Mouse (Mus musculus) thymus, adult 2 months (tissue): ENCODE results near the gene Meis3. TPM values are rescaled to one million over a fixed set of nuclear protein-coding genes. Genes with fewer than 3 reads are reported as not detected.

Source experiments
- DNase-seq: peaks from one replicate; pipeline ENCODE4 v3.0.0; 2021
- H3K27ac ChIP-seq: fragments of 200-500 bp; 2 replicates; pipeline ENCODE4 v1.5.1; 2012; ENCODE audit warnings: low read length, control low read depth; ENCODE audit not compliant: control insufficient read depth, insufficient read depth
- H3K27me3 ChIP-seq: fragments of 200-500 bp; 2 replicates; pipeline ENCODE4 v1.6.1; 2012; ENCODE audit warnings: mild to moderate bottlenecking, low read length, moderate library complexity, mixed read lengths; ENCODE audit not compliant: control insufficient read depth, insufficient read depth
- H3K36me3 ChIP-seq: fragments of 200-500 bp; 2 replicates; pipeline ENCODE4 v1.6.1; 2012; ENCODE audit warnings: mild to moderate bottlenecking, low read length, moderate library complexity; ENCODE audit not compliant: control insufficient read depth, insufficient read depth
- H3K4me1 ChIP-seq: fragments of 200-500 bp; replicated peaks from 2 replicates; pipeline ENCODE4 v1.6.1; 2012; ENCODE audit warnings: low read length; ENCODE audit not compliant: control insufficient read depth, insufficient read depth
- H3K4me3 ChIP-seq: fragments of 200-500 bp; 2 replicates; pipeline ENCODE4 v1.5.1; 2012; ENCODE audit warnings: mild to moderate bottlenecking, low read length, control low read depth, moderate library complexity; ENCODE audit not compliant: control insufficient read depth, insufficient read depth
- CTCF ChIP-seq: fragments of 200-500 bp; IDR thresholded peaks from 2 replicates; pipeline ENCODE4 v1.5.1; 2012; ENCODE audit warnings: mild to moderate bottlenecking, control low read depth, low read length, moderate library complexity, borderline replicate concordance; ENCODE audit not compliant: control insufficient read depth, poor library complexity, insufficient read depth; ENCODE audit errors: extremely low read depth
- POLR2A ChIP-seq: fragments of 200-500 bp; IDR thresholded peaks from 2 replicates; pipeline ENCODE4 v1.6.1; 2012; ENCODE audit warnings: mild to moderate bottlenecking, low read length, control low read depth, moderate library complexity; ENCODE audit not compliant: control insufficient read depth, poor library complexity, insufficient read depth; ENCODE audit errors: extremely low read depth
- WGBS: fragments of 180-500 bp; shearing (Covaris S2); methylation state at CpG from one replicate; pipeline ENCODE4 v1.1.7; 2018; 5-methylcytosine and 5-hydroxymethylcytosine counted together
- polyA plus RNA-seq: library from polyadenylated mRNA; depleted of rRNA; stranded (reverse); fragments of >200 nt; gene quantifications from 2 replicates; pipeline ENCODE4 v1.2.3, GENCODE M21; 2012

The Meis3 gene
- polyA plus RNA-seq, 1 experiment = 65.2 TPM

GRCm38 (mm10) chr7:16130956-16131634, 43.8 kb upstream of the Meis3 start:
- H3K4me3 ChIP-seq = no peak overlapping the region
- TF ChIP-seq POLR2A (no peak), CTCF (no peak)
- 49% methylated on average over 13 of the region's 13 CpGs for WGBS
- H3K27ac ChIP-seq = no peak overlapping the region
- DNase-seq = no peak
- no peaks in the 10 kb centered on the region; the same call in 1 of the 2 replicates for H3K27me3 ChIP-seq
- H3K36me3 ChIP-seq = no peaks in the 10 kb centered on the region
- no peaks in the 10 kb centered on the region for H3K4me1 ChIP-seq

GRCm38 (mm10) chr7:16132161-16132581, 42.7 kb upstream of the Meis3 start:
- DNase-seq = no peak
- WGBS = 3% methylated on average over 7 of the region's 7 CpGs
- Histone ChIP-seq H3K36me3 (no peaks in the 10 kb centered on the region), H3K4me1 (no peaks in the 10 kb centered on the region), H3K27ac (no peak overlapping the region), H3K4me3 (no peak overlapping the region), H3K27me3 (no peaks in the 10 kb centered on the region; the same call in 1 of the 2 replicates)
- TF ChIP-seq POLR2A (no peak), CTCF (no peak)

- Histone ChIP-seq H3K27me3 (no peaks in the 10 kb centered on the region; the same call in 1 of the 2 replicates), H3K36me3 (no peaks in the 10 kb centered on the region), H3K27ac (no peak overlapping the region), H3K4me3 (no peak overlapping the region), H3K4me1 (no peaks in the 10 kb centered on the region)
- TF ChIP-seq POLR2A (no peak), CTCF (no peak)
- no peak for DNase-seq
- 66% methylated on average over 3 of the region's 3 CpGs for WGBS
Observed at GRCm38 (mm10) chr7:16132926-16133325, 42.0 kb upstream of the Meis3 start.

DNA sequence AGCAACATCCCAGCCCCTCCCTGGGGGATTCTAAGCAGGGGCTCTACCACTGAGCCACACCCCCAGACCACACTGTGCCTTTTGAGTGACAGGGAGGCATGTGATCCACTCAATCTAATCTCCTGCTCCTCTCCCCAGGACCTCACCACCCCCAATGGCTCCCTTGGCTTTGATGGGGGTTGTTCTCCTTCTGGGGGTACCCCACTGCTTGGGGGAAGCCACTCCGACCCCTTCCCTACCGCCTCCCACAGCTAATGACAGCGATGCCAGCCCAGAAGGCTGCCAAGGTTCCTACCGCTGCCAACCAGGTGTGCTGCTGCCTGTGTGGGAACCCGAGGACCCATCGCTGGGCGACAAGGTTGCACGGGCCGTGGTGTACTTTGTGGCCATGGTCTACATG, 41.2 kb upstream of the Meis3 start:
- TF ChIP-seq POLR2A = no peak
- TF ChIP-seq CTCF = no peak
- Histone ChIP-seq H3K4me1 (no peaks in the 10 kb centered on the region), H3K27me3 (no peaks in the 10 kb centered on the region; the same call in 1 of the 2 replicates), H3K27ac (no peak overlapping the region), H3K4me3 (no peak overlapping the region), H3K36me3 (no peaks in the 10 kb centered on the region)
- no peak for DNase-seq
- 93% methylated on average over 9 of the region's 9 CpGs for whole genome bisulfite sequencing

DNA sequence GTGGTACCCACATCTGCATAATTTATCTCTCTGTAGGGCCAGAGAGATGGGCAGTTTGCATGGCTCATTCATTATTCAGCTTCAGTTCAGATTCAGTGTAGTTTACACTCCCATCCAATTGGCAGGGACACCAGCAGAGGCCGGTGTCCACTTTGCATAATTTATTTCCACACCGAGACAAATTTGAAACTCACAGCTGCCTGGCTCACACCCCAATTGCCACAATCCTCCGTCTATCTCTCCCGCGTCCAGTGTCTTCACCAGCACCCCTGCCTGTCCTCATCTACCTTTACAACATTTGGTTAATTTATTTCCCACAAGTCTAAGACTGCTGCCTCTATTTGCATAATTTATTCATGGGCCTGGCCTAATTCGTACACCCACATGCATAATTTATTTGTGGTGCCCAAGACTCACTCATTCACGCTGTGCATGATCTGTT, 39.9 kb upstream of the Meis3 start:
- TF ChIP-seq POLR2A (no peak), CTCF (no peak)
- 64% methylated on average over 7 of the region's 7 CpGs for WGBS
- Histone ChIP-seq H3K27me3 (no peaks in the 10 kb centered on the region; the same call in 1 of the 2 replicates), H3K4me1 (no peaks in the 10 kb centered on the region), H3K36me3 (no peaks in the 10 kb centered on the region), H3K27ac (no peak overlapping the region), H3K4me3 (no peak overlapping the region)
- no peak for DNase-seq

GRCm38 (mm10) chr7:16146489-16147410, 28.1 kb upstream of the Meis3 start:
- H3K36me3 ChIP-seq = no peaks in the 10 kb centered on the region
- no peak for DNase-seq
- no peaks in the 10 kb centered on the region for H3K4me1 ChIP-seq
- no peaks in the 10 kb centered on the region for H3K27me3 ChIP-seq
- H3K27ac ChIP-seq = no peak overlapping the region
- WGBS = 41% methylated on average over 26 of the region's 27 CpGs
- H3K4me3 ChIP-seq = no peak overlapping the region
- TF ChIP-seq POLR2A = no peak
